Mouse (Mus musculus) forebrain, embryonic 16.5 days (tissue): ENCODE measurements at regions not wholly inside any gene's neighbourhood (a gene's known extent, or its start where the extent isn't known, plus 50 kb on each side); places are given as distances from the start of the nearest gene placed in this dataset.

Source experiments
- ATAC-seq: fragments of 200-750 bp; cut with Nextera tagmentation; 2 replicates; pipeline ENCODE4 v1.8.0; 2017; ENCODE audit warnings: mild to moderate bottlenecking, moderate library complexity
- H3K27ac ChIP-seq: fragments of 300-500 bp; sonication (generic); 2 replicates; pipeline ENCODE4 v1.5.1; 2014; ENCODE audit warnings: low read length, control low read depth
- H3K27me3 ChIP-seq: fragments of 300-500 bp; sonication (generic); replicated peaks from 2 replicates; pipeline ENCODE4 v1.6.1; 2014; ENCODE audit warnings: low read length; ENCODE audit not compliant: control insufficient read depth, insufficient read depth
- H3K36me3 ChIP-seq: fragments of 300-500 bp; sonication (generic); 2 replicates; pipeline ENCODE4 v1.6.1; 2014; ENCODE audit not compliant: control insufficient read depth, insufficient read depth
- H3K4me1 ChIP-seq: fragments of 300-500 bp; sonication (generic); replicated peaks from 2 replicates; pipeline ENCODE4 v1.6.1; 2014; ENCODE audit warnings: low read length; ENCODE audit not compliant: control insufficient read depth, insufficient read depth
- H3K4me2 ChIP-seq: fragments of 300-500 bp; sonication (generic); 2 replicates; pipeline ENCODE4 v1.6.1; 2014; ENCODE audit warnings: mild to moderate bottlenecking, low read length, control low read depth
- H3K4me3 ChIP-seq: fragments of 300-500 bp; sonication (generic); replicated peaks from 2 replicates; pipeline ENCODE4 v1.5.1; 2014; ENCODE audit warnings: mild to moderate bottlenecking, low read length, control low read depth
- H3K9ac ChIP-seq: fragments of 300-500 bp; sonication (generic); replicated peaks from 2 replicates; pipeline ENCODE4 v1.6.1; 2014; ENCODE audit warnings: low read depth, low read length, control low read depth
- H3K9me3 ChIP-seq: fragments of 300-500 bp; sonication (generic); 2 replicates; pipeline ENCODE4 v1.6.1; 2016; ENCODE audit warnings: low read length; ENCODE audit not compliant: control insufficient read depth
- WGBS: fragments of 180-500 bp; shearing (Covaris S2); extraction: QIAGEN DNeasy Blood & Tissue Kit; methylation state at CpG from one replicate; pipeline ENCODE4 v1.1.7; 2014; 5-methylcytosine and 5-hydroxymethylcytosine counted together

- no peak for ATAC-seq
- Histone ChIP-seq H3K36me3 (no peaks in the 10 kb centered on the region), H3K27me3 (no peaks in the 10 kb centered on the region), H3K9ac (no peak overlapping the region), H3K4me2 (no peak overlapping the region), H3K9me3 (no peaks in the 10 kb centered on the region), H3K4me1 (peaks cover 3% of the 10 kb centered on the region; the same call in 1 of the 2 replicates), H3K27ac (no peak overlapping the region), H3K4me3 (no peak overlapping the region)
- WGBS, result 62% methylated on average over 8 of the region's 8 CpGs
Measured at GRCm38 (mm10) chr19:6604702-6605101, 61.9 kb upstream of the Slc22a12 start.

- 43% methylated on average over 12 of the region's 12 CpGs for WGBS
- Histone ChIP-seq H3K4me3 (no peak overlapping the region), H3K4me1 (no peaks in the 10 kb centered on the region), H3K4me2 (no peak overlapping the region), H3K27me3 (no peaks in the 10 kb centered on the region), H3K9ac (no peak overlapping the region), H3K9me3 (no peaks in the 10 kb centered on the region), H3K27ac (no peak overlapping the region), H3K36me3 (no peaks in the 10 kb centered on the region)
- no peak for ATAC-seq
Measured at GRCm38 (mm10) chr19:6600873-6601530, 58.2 kb upstream of the Slc22a12 start.

- Histone ChIP-seq H3K9me3 (no peaks in the 10 kb centered on the region), H3K9ac (no peak overlapping the region), H3K4me3 (no peak overlapping the region), H3K4me1 (no peaks in the 10 kb centered on the region), H3K27ac (no peak overlapping the region), H3K27me3 (no peaks in the 10 kb centered on the region), H3K4me2 (no peak overlapping the region), H3K36me3 (no peaks in the 10 kb centered on the region)
- WGBS, result 84% methylated on average over 3 of the region's 3 CpGs
- ATAC-seq, result no peak
Measured at GRCm38 (mm10) chr19:6599281-6599680, 56.4 kb upstream of the Slc22a12 start.

- no peak overlapping the region for H3K9ac ChIP-seq
- 87% methylated on average over 3 of the region's 3 CpGs for WGBS
- no peaks in the 10 kb centered on the region for H3K27me3 ChIP-seq
- ATAC-seq, result no peak
- no peaks in the 10 kb centered on the region for H3K9me3 ChIP-seq
- no peak overlapping the region for H3K4me3 ChIP-seq
- H3K36me3 ChIP-seq, result no peaks in the 10 kb centered on the region
- no peak overlapping the region for H3K4me2 ChIP-seq
- no peak overlapping the region for H3K27ac ChIP-seq
- no peaks in the 10 kb centered on the region for H3K4me1 ChIP-seq
Measured at GRCm38 (mm10) chr19:6598186-6598585, 55.4 kb upstream of the Slc22a12 start.

GRCm38 (mm10) chr19:6595801-6596200, 53.0 kb upstream of the Slc22a12 start:
- Histone ChIP-seq H3K36me3 (no peaks in the 10 kb centered on the region), H3K9me3 (no peaks in the 10 kb centered on the region), H3K4me3 (no peak overlapping the region), H3K27ac (no peak overlapping the region), H3K27me3 (no peaks in the 10 kb centered on the region), H3K4me1 (no peaks in the 10 kb centered on the region), H3K9ac (no peak overlapping the region), H3K4me2 (no peak overlapping the region)
- no peak for ATAC-seq
- WGBS, result 63% methylated on average over 9 of the region's 9 CpGs
